Mouse (Mus musculus): ENCODE results near the gene Tshz2.

Gene Tshz2

GRCm38 (mm10) chr2:169699862-169700511 is 67.2 kb downstream of the Tshz2 start:
- DNase-seq = no peak

GRCm38 (mm10) chr2:169702725-169703486 is 70.1 kb downstream of the Tshz2 start:
- no peak for DNase-seq

- DNase-seq = no peak
These were observed 89.0 kb downstream of the Tshz2 start for GRCm38 (mm10) chr2:169721793-169722326.

- DNase-seq = no peak
These were observed 89.5 kb downstream of the Tshz2 start for GRCm38 (mm10) chr2:169722341-169722740.

- no peak for DNase-seq
These were observed 91.0 kb downstream of the Tshz2 start for GRCm38 (mm10) chr2:169723645-169724462.

DNA sequence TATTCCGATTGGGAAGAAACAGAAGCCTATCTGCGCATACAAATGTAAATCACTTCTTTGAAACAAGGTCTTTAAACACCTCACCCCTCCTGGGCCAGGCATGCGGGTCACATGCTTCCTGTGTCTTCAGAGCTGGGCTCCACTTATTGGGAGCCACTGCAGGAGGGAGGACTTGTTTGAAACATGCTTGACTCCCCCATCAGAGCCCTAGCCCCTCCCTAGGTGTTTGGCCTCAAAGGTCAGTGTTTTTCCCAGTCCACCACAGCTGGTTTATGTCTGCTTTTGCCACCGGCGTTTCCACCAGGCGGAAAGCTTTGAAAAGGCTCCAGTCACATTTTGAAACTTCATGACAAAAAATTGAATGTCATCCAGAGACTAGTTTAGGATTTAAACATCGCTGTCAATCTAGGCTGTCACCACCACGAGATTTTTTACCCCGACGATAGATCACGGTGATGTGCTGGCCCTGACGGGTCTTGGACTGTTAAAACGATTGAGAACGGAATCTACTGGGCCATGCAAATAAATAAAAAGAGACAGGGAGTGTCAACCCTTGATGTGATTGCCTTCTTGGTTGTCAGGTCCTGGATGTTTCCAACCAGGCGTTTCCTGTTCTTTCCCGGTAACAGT is 96.0 kb downstream of the Tshz2 start:
- DNase-seq = no peak

DNA sequence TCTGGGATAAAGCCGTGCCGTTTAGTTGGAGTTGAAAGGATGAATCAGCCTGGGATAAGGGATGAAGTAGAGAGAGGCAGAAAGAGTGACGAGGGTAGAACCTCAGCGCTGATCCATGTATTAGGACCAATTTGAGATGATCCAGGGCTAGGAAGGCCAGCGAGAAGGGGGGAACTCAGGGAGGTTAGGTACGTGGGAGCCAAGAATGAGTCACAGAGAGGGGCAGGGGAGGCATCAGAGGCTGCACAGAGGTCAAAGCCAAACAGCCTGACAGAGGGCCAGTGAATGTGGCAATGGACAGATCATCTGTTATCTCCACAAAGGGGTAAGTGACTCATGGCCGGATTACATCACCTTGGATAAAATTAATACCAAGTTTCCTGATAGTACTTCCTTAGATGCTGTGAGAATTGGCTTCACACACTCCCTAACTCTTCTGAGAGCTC is 97.8 kb downstream of the Tshz2 start:
- DNase-seq = no peak

DNA sequence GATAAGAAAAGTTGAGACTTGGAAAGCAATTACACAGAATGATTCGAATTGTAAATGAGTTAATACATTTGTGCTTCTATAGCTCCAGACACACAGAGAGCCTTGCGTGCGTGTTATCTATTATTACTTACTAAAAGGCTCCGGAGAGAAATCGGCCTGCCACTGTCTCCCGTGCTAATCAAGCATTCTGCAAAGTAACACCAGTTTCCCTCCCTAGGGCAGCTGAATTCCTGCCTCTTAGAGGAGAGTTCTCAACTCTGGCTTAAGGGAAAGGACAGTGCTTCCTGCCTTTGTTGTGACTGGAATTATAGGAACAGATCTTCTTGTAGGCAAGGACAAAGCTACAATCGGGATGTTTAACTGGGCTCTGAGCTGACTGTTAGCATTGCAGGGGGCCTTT is 101.2 kb downstream of the Tshz2 start:
- DNase-seq = no peak

DNA sequence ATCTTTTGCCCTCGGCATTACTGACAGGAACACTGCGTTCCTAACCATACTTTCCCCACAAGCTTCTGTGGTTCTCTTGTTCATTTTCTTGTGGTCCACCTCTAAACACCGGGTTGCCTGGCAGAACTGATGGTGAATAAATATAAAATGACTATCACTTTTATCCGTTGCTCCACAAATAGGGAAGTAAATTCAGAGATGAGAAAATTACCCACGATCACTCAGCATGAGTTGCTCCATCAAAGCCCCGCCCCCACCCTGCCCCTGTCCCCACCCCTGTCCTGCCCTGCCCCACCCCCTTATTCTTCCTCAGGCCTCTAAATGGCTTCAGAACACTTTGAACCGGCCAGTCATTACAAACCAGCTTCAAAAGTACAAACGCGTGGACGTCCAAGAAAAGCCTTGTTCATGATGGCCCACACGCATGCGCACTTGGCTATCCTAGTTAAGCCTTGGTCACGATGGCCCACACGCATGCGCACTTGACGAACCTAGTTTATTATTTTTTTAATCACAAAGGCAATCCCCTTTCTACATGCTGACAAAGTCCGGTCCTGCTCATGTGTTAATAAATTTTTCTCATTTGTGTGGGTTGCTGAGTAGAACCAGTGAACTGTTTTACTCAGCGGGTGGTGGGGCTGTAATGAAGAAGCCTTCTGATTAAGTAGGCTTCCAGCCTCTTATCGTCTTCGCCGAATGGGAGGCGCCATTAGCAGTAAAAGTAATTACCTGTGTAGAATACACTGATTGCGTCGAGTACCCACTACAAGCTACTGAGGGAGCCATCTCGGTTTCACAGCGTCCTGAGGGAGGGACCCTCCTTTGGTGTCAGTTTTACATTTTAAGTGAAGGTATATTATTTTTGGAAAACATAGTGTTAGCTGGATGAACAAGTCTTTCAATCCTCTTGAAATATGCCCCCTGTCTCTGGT is 102.9 kb downstream of the Tshz2 start:
- no peak for DNase-seq

- DNase-seq = no peak
These were observed 108.2 kb downstream of the Tshz2 start for GRCm38 (mm10) chr2:169740996-169741395.

DNA sequence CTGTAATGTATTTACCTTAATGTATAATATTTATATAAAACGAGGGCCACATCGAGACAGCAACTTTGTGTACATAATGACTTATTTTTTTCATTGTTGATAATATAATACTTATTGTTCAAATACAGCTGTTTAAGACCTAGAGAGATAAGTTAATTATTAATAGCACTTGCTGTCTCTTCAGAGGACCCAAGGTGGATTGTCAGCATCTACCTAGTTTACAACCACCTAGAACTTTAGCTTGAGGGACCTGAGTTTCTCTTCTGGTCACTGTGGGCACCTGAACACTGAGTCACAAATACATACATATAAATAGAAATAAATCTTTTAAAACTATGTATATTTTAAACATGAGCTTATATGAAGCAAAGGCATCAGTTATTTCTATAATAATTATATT is 110.0 kb downstream of the Tshz2 start:
- DNase-seq = no peak

DNA sequence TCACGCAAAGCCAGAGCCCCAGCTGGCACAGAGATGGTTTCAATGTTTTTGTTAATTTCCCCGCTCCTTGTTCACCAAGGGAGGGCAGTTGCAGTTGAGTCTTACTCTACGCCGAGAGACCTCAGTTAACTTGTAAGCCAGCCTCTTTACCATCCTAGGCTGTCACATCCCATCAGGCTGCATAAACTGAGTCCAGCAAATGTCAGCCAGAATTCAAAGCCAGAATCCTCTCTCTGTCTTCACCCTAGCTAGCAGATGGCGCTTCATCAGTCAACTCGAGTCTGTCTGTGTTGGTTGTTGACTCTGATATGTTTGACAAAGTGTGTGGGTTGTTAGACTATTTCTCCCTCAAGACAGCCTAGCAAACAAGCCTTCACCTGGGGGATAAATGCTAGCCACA is 110.5 kb downstream of the Tshz2 start:
- peak in 1 of 2 experiments; percentile 12 for DNase-seq

DNA sequence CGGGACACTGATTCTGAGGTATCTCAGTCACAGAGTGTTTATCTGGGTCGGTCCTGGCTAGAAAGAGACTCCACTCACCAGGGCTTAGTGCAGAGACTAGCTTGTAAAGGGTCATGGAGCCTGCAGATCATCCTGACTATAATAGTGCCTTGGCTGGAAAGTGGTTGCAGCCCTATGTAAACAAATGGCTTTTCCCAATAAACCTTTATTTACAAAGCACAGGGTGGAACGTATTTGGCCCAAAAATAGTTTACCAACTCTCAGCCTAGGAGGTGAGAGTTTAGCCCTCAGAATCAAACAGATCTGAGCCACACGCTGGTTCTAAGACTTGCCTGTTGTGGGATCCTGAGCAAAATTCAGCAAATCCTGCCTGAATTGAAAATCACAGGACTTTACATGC is 111.1 kb downstream of the Tshz2 start:
- no peak for DNase-seq

DNA sequence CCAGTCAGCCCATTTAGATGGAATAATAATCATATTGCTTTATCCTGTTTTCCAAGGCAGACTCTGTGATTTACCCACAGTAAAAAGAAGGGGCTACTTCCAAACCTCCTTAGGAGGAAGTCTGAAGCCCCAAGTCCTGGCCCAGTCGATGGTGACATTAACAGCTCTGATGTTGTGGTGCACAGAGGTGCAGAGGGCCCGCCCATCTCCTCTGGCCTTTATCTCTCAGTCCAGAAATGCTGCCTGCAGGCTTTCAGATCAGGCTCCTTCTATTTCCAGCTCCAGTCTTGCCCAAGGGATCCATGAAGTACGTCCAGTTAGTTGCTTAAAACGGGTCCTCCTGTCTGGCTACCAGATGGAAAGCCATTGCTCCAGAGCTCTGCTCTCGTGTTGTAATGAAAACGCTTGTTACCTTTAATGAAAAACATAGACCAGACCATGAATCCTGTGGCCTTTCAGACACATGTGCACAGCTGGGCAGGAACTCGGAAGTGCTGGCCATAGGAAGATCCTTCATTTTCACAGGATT is 114.4 kb downstream of the Tshz2 start:
- DNase-seq = no peak

- no peak for DNase-seq
These were observed 116.6 kb downstream of the Tshz2 start for GRCm38 (mm10) chr2:169749331-169749945.

GRCm38 (mm10) chr2:169750574-169751491 is 118.0 kb downstream of the Tshz2 start:
- DNase-seq = peak in 1 of 2 experiments; percentile 7

GRCm38 (mm10) chr2:169752126-169752525 is 119.3 kb downstream of the Tshz2 start:
- DNase-seq = no peak

GRCm38 (mm10) chr2:169753432-169753831 is 120.6 kb downstream of the Tshz2 start:
- DNase-seq = no peak

DNA sequence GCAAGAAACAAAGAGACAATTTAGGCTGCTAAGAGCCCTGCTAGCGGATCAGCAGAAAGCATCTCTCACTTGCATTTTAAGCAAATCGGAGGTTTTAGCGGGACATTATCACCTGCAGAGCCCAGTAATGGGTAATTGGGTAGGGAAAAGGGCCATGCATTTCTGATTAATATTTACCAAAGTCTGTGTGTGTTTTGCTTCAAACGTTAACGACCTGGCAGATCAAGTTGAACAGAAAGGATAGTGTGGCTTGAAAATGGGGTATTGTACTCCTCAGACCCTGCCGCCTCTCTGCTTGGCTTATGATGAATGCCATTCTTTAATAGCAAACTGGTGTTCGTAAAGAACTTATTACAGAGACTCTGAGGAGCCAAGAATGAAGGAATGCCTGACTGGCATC is 122.3 kb downstream of the Tshz2 start:
- no peak for DNase-seq

DNA sequence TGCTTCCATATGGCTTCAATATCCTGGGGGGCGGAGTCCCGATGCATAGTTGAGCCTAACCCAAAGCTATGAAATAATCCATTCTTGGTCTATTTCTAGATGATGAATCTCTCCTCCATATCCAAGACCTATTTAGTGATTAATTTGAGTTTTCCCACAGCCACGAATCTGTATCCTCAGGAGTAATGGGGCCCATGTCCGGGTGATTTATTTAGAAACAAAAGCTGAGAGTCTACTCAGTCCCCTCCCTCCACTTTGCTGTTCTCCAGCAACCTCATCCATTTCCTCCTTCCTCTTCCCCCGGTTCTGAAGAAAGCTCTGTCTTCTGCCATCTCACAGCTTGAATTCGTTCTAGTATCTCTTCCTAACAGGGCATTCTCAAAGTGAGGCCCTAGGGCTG is 125.3 kb downstream of the Tshz2 start:
- DNase-seq = no peak

All from cerebellum, postnatal 25 days (tissue).